Mouse (Mus musculus): ENCODE data around the gene Cytip.

DNA sequence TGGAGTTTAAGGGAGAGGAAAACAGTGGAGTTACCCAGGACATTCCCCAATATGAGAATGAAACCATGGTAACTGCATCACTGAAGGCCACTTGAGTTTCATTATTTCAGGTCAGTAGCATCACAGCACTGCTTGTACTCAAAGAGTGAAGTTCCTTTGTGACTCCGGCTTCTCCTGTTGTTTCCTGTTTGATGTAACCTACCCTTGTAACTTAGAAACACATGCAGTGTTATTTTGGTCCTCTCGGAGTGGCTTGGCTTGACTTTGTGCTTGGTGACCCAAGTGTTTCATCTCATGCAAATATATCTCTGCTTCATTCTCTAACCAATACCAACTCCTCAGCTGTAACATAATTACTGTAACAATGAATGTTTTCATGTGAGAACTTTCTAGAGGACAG, 11.1 kb downstream of the Cytip start:
- no peak for TF ChIP-seq EP300 (IDR thresholded peaks at IDR 0.05; ENCODE audit: low read depth)
- no peak for TF ChIP-seq CTCF (IDR thresholded peaks at IDR 0.05; ENCODE audit: low read depth)
